Mouse (Mus musculus): ENCODE measurements around the gene Gm14862.

DNA sequence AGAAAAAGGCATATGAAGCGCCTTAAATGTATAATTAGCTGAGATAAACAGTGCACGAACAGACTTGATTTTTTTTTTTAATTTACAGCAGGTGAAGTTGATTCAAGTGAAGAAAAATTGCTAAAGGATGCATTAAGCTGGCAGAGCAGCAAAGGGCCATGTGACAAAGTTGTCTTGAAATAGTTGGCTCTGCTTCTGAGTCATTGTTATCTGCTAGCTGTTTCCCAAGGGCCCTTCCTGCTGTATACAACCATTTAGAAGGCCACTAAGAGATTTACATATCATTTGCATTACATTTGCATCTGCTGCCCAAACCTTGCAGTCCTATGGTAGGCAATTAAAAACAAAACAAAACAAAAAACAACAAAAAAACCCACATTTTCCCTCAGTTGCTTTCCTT, 54.7 kb downstream of the Gm14862 start:
- TF ChIP-seq CTCF (IDR thresholded peaks at IDR 0.05; ENCODE audit: low read depth, low read length): no peak
- no peak for TF ChIP-seq POLR2A (IDR thresholded peaks at IDR 0.05; ENCODE audit: borderline replicate concordance, low read depth, low read length)

All from bone marrow macrophage, adult 2 months (primary cell).